Mouse (Mus musculus): ENCODE results near the gene Cst3.

- TF ChIP-seq NANOG (IDR thresholded peaks at IDR 0.05; ENCODE audit: borderline replicate concordance, low read length) (no peak), CTCF (conservative IDR thresholded peaks at IDR 0.05; ENCODE audit: low read length) (no peak), POU5F1 (IDR thresholded peaks at IDR 0.05; ENCODE audit: borderline replicate concordance, low read length) (no peak)
Measured at GRCm38 (mm10) chr2:148860993-148861392, 14.5 kb downstream of the Cst3 start.

Data from E14TG2a.4 (cell line).